Mouse (Mus musculus) MEL (cell line): Measurements from ENCODE around the gene Kctd10. TPM values are rescaled to one million over a fixed set of nuclear protein-coding genes. Genes with fewer than 3 reads are reported as not detected.

Experiments
- DNase-seq: peaks from one replicate; pipeline ENCODE4 v3.0.0; 2011; ENCODE audit warnings: low read depth, low spot score
- H3K27ac ChIP-seq: 2 replicates; pipeline ENCODE4 v1.5.1; 2012; ENCODE audit warnings: low read depth, mild to moderate bottlenecking, control low read depth, low read length, moderate library complexity; ENCODE audit not compliant: control insufficient read depth
- H3K27me3 ChIP-seq, 2 experiments: fragments of 150-350 bp in 1 of 2; sonication (generic) in 1 of 2; 2 replicates each; pipeline ENCODE4 v1.6.1; 2012; ENCODE audit warnings: low read length in 2 of 2, mild to moderate bottlenecking in 2 of 2, improper control_type of control experiment in 1 of 2, moderate library complexity in 1 of 2; ENCODE audit not compliant: insufficient read depth in 2 of 2, control insufficient read depth in 1 of 2
- H3K36me3 ChIP-seq, 2 experiments: 2 replicates each; pipeline ENCODE4 v1.6.1; 2012 to 2014; ENCODE audit warnings: low read length in 2 of 2, improper control_type of control experiment in 1 of 2, inconsistent platforms in 1 of 2, mild to moderate bottlenecking in 1 of 2; ENCODE audit not compliant: insufficient read depth in 2 of 2, control insufficient read depth in 1 of 2
- H3K4me1 ChIP-seq, 2 experiments: fragments of 150-350 bp in 1 of 2; sonication (generic) in 1 of 2; 2 replicates each; pipeline ENCODE4 v1.6.1; 2012; ENCODE audit warnings: low read length in 2 of 2, improper control_type of control experiment in 1 of 2, mild to moderate bottlenecking in 1 of 2; ENCODE audit not compliant: insufficient read depth in 2 of 2, control insufficient read depth in 1 of 2
- H3K4me3 ChIP-seq, 2 experiments: fragments of 150-350 bp in 1 of 2; sonication (generic) in 1 of 2; 2 replicates each; pipeline ENCODE4 v1.5.1; 2012; ENCODE audit warnings: low read depth in 2 of 2, low read length in 2 of 2, mild to moderate bottlenecking in 2 of 2, moderate library complexity in 2 of 2, control low read depth in 1 of 2, improper control_type of control experiment in 1 of 2; ENCODE audit not compliant: control insufficient read depth in 1 of 2, insufficient read depth in 1 of 2
- H3K79me2 ChIP-seq: 2 replicates; pipeline ENCODE4 v1.6.1; 2012; ENCODE audit warnings: mild to moderate bottlenecking, low read length, moderate library complexity; ENCODE audit not compliant: control insufficient read depth, poor library complexity, insufficient read depth
- H3K9ac ChIP-seq: 2 replicates; pipeline ENCODE4 v1.6.1; 2012; ENCODE audit warnings: low read depth, mild to moderate bottlenecking, control low read depth, low read length, moderate library complexity; ENCODE audit not compliant: control insufficient read depth, poor library complexity, severe bottlenecking
- H3K9me3 ChIP-seq: fragments of 150-350 bp; sonication (generic); replicated peaks from 2 replicates; pipeline ENCODE4 v1.6.1; 2012; ENCODE audit warnings: mild to moderate bottlenecking, low read length, improper control_type of control experiment, moderate library complexity; ENCODE audit not compliant: insufficient read depth
- BHLHE40 ChIP-seq: IDR thresholded peaks from 2 replicates; pipeline ENCODE4 v1.6.1; 2012; ENCODE audit warnings: low read depth, mild to moderate bottlenecking, inconsistent platforms, low read length, improper control_type of control experiment, borderline replicate concordance
- CHD1 ChIP-seq: IDR thresholded peaks from 2 replicates; pipeline ENCODE4 v1.6.1; 2012; ENCODE audit warnings: low read depth, mild to moderate bottlenecking, inconsistent platforms, low read length, improper control_type of control experiment
- CHD2 ChIP-seq: IDR thresholded peaks from 2 replicates; pipeline ENCODE4 v1.6.1; 2011; ENCODE audit warnings: low read length, improper control_type of control experiment
- CTCF ChIP-seq, 3 experiments: IDR thresholded peaks in 2 of 3; conservative IDR thresholded peaks in 1 of 3; 2 replicates each; pipeline ENCODE4 v1.5.1; 2011 to 2012; ENCODE audit warnings: low read length in 3 of 3, low read depth in 2 of 3, mild to moderate bottlenecking in 2 of 3, improper control_type of control experiment in 1 of 3, inconsistent platforms in 1 of 3, mixed read lengths in 1 of 3, moderate library complexity in 1 of 3; ENCODE audit not compliant: control insufficient read depth in 1 of 3, insufficient read depth in 1 of 3, poor library complexity in 1 of 3, severe bottlenecking in 1 of 3
- E2F4 ChIP-seq: IDR thresholded peaks from 2 replicates; pipeline ENCODE4 v1.6.1; 2011; ENCODE audit warnings: low read depth, low read length, improper control_type of control experiment, borderline replicate concordance
- GABPA ChIP-seq: IDR thresholded peaks from 2 replicates; pipeline ENCODE4 v1.6.1; 2012; ENCODE audit warnings: low read depth, mild to moderate bottlenecking, inconsistent platforms, low read length, improper control_type of control experiment, moderate library complexity
- GATA1 ChIP-seq: IDR thresholded peaks from 2 replicates; pipeline ENCODE4 v1.6.1; 2011; ENCODE audit warnings: low read depth, low read length, improper control_type of control experiment
- JUND ChIP-seq: IDR thresholded peaks from 2 replicates; pipeline ENCODE4 v1.6.1; 2011; ENCODE audit warnings: low read depth, mild to moderate bottlenecking, improper control_type of control experiment, low read length
- MAFK ChIP-seq: IDR thresholded peaks from 2 replicates; pipeline ENCODE4 v1.6.1; 2011; ENCODE audit warnings: low read depth, mild to moderate bottlenecking, low read length, improper control_type of control experiment, borderline replicate concordance
- MAX ChIP-seq: IDR thresholded peaks from 2 replicates; pipeline ENCODE4 v1.6.1; 2011; ENCODE audit warnings: low read length, improper control_type of control experiment
- MAZ ChIP-seq: IDR thresholded peaks from 2 replicates; pipeline ENCODE4 v1.6.1; 2012; ENCODE audit warnings: low read depth, mild to moderate bottlenecking, inconsistent platforms, low read length, improper control_type of control experiment
- MEF2A ChIP-seq: IDR thresholded peaks from 2 replicates; pipeline ENCODE4 v1.6.1; 2014; ENCODE audit warnings: low read depth, mild to moderate bottlenecking, inconsistent platforms, low read length, improper control_type of control experiment; ENCODE audit not compliant: poor library complexity, insufficient replicate concordance, severe bottlenecking; ENCODE audit errors: extremely low read depth
- MXI1 ChIP-seq: IDR thresholded peaks from 2 replicates; pipeline ENCODE4 v1.6.1; 2011; ENCODE audit warnings: mild to moderate bottlenecking, low read depth, low read length, improper control_type of control experiment
- MYB ChIP-seq: IDR thresholded peaks from 2 replicates; pipeline ENCODE4 v1.6.1; 2011; ENCODE audit warnings: mild to moderate bottlenecking, low read depth, low read length, improper control_type of control experiment
- NELFE ChIP-seq: IDR thresholded peaks from 2 replicates; pipeline ENCODE4 v1.6.1; 2011; ENCODE audit warnings: low read depth, low read length, improper control_type of control experiment
- NRF1 ChIP-seq: IDR thresholded peaks from 2 replicates; pipeline ENCODE4 v1.6.1; 2014; ENCODE audit warnings: low read depth, mild to moderate bottlenecking, inconsistent platforms, low read length, improper control_type of control experiment, moderate library complexity; ENCODE audit not compliant: poor library complexity, insufficient read depth, severe bottlenecking
- POLR2A ChIP-seq, 2 experiments: IDR thresholded peaks; 2 replicates each; pipeline ENCODE4 v1.6.1; 2011 to 2012; ENCODE audit warnings: low read length in 2 of 2, mild to moderate bottlenecking in 2 of 2, control low read depth in 1 of 2, improper control_type of control experiment in 1 of 2, low read depth in 1 of 2, moderate library complexity in 1 of 2; ENCODE audit not compliant: control insufficient read depth in 1 of 2, insufficient read depth in 1 of 2, poor library complexity in 1 of 2
- POLR2AphosphoS5 ChIP-seq: IDR thresholded peaks from 2 replicates; pipeline ENCODE4 v1.6.1; 2012; ENCODE audit warnings: low read depth, borderline replicate concordance, mild to moderate bottlenecking, inconsistent platforms, low read length, moderate library complexity, mixed read lengths
- RAD21 ChIP-seq: IDR thresholded peaks from 2 replicates; pipeline ENCODE4 v1.6.1; 2011; ENCODE audit warnings: mild to moderate bottlenecking, low read depth, low read length, improper control_type of control experiment
- RCOR1 ChIP-seq: IDR thresholded peaks from 2 replicates; pipeline ENCODE4 v1.6.1; 2012; ENCODE audit warnings: low read depth, mild to moderate bottlenecking, inconsistent platforms, low read length, improper control_type of control experiment
- SIN3A ChIP-seq: IDR thresholded peaks from 2 replicates; pipeline ENCODE4 v1.6.1; 2012; ENCODE audit warnings: low read length, improper control_type of control experiment, inconsistent platforms
- SMC3 ChIP-seq: IDR thresholded peaks from 2 replicates; pipeline ENCODE4 v1.6.1; 2011; ENCODE audit warnings: low read depth, low read length, improper control_type of control experiment
- TAL1 ChIP-seq: IDR thresholded peaks from 2 replicates; pipeline ENCODE4 v1.6.1; 2012; ENCODE audit warnings: mild to moderate bottlenecking, inconsistent platforms, low read length, moderate library complexity, mixed read lengths
- TBP ChIP-seq: IDR thresholded peaks from 2 replicates; pipeline ENCODE4 v1.8.0; 2011; ENCODE audit warnings: low read depth, low read length, improper control_type of control experiment
- UBTF ChIP-seq: IDR thresholded peaks from 2 replicates; pipeline ENCODE4 v1.6.1; 2012; ENCODE audit warnings: low read depth, mild to moderate bottlenecking, inconsistent platforms, low read length, improper control_type of control experiment, moderate library complexity, borderline replicate concordance; ENCODE audit not compliant: insufficient read depth
- USF1 ChIP-seq: IDR thresholded peaks from 2 replicates; pipeline ENCODE4 v1.6.1; 2014; ENCODE audit warnings: low read depth, mild to moderate bottlenecking, inconsistent platforms, low read length, improper control_type of control experiment, moderate library complexity
- ZC3H11A ChIP-seq: IDR thresholded peaks from 2 replicates; pipeline ENCODE4 v1.6.1; 2012; ENCODE audit warnings: low read depth, mild to moderate bottlenecking, inconsistent platforms, low read length, improper control_type of control experiment
- ZKSCAN1 ChIP-seq: IDR thresholded peaks from 2 replicates; pipeline ENCODE4 v1.6.1; 2012; ENCODE audit warnings: low read depth, mild to moderate bottlenecking, inconsistent platforms, low read length, improper control_type of control experiment, moderate library complexity
- ZNF384 ChIP-seq: IDR thresholded peaks from 2 replicates; pipeline ENCODE4 v1.6.1; 2012; ENCODE audit warnings: low read depth, mild to moderate bottlenecking, inconsistent platforms, low read length, improper control_type of control experiment
- polyA plus RNA-seq, 2 experiments: library from polyadenylated mRNA; stranded (reverse) in 1 of 2; unstranded in 1 of 2; fragments of >175 nt in 1 of 2; fragments of >200 nt in 1 of 2; gene quantifications; 2 replicates each; pipeline versions ENCODE4 v1.2.1 to v1.2.4; 2012; ENCODE audit warnings: low replicate concordance in 2 of 2, low read depth in 1 of 2; ENCODE audit not compliant: insufficient read length in 2 of 2, insufficient read depth in 1 of 2, missing spikeins in 1 of 2
- total RNA-seq: library from RNA; depleted of rRNA; stranded (reverse); fragments of 300-350 nt; gene quantifications from 2 replicates; pipeline ENCODE4 v1.2.3, GENCODE M21; 2012

Kctd10 gene
- total and polyA plus RNA-seq, 3 experiments, result 42.2 to 47.8 TPM; not detected in 1

DNA sequence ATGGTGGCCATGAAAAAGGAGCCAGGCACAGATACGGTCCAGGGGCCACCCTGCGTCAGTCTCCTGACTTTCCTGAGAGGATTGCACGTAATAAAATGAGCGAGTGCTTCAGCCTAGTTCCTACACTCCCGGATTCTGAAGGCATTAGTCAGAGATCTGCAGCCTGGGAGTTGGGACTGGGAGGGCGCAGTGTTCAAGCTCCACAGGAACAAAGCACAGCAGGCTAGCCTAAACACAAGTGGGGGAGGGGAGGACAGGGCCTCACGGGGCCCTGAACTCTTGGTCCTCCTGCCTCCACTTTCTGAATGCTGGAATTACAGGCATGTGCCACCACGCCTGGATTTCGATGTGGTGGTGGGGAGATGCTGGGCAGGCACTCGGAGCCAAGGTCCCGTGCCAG lies 7.7 kb downstream of the Kctd10 start:
- Histone ChIP-seq H3K27me3 (no peaks in the 10 kb centered on the region), H3K4me3 (no peak overlapping the region), H3K79me2 (peaks cover 6% of the 10 kb centered on the region; the same call in 1 of the 2 replicates), H3K27ac (no peak overlapping the region), H3K36me3 (peaks cover 3 to 34% of the 10 kb centered on the region in 2 experiments; a peak in 3 of 4 replicates), H3K9me3 (no peaks in the 10 kb centered on the region), H3K4me1 (peaks cover 20 to 50% of the 10 kb centered on the region in 2 experiments), H3K9ac (no peak overlapping the region)
- no peak for DNase-seq
- TF ChIP-seq MAX (no peak), RAD21 (no peak), CHD2 (no peak), MXI1 (no peak), NELFE (no peak), SMC3 (no peak), MYB (no peak), CTCF (IDR thresholded peaks at IDR 0.05 in 2 of 3, conservative IDR thresholded peaks at IDR 0.05 in 1 of 3; ENCODE audit: control insufficient read depth in 1 of 3, insufficient read depth in 1 of 3, low read depth in 2 of 3, low read length in 3 of 3, poor library complexity in 1 of 3, severe bottlenecking in 1 of 3) (no peak), CHD1 (no peak), BHLHE40 (no peak), ZKSCAN1 (no peak), TBP (no peak), TAL1 (no peak), RCOR1 (no peak), GATA1 (no peak), JUND (no peak), ZNF384 (no peak), USF1 (no peak)

- Histone ChIP-seq H3K27me3 (no peaks in the 10 kb centered on the region), H3K9ac (no peak overlapping the region), H3K4me3 (no peak overlapping the region), H3K36me3 (peaks cover 4 to 31% of the 10 kb centered on the region in 2 experiments; a peak in 3 of 4 replicates), H3K27ac (peak overlapping the region; percentile 43), H3K9me3 (no peaks in the 10 kb centered on the region), H3K79me2 (peaks cover under 1% of the 10 kb centered on the region; the same call in 1 of the 2 replicates), H3K4me1 (peaks cover 16 to 45% of the 10 kb centered on the region in 2 experiments)
- no peak for TF ChIP-seq MXI1
- TF ChIP-seq SIN3A, result no peak
- TF ChIP-seq POLR2AphosphoS5, result no peak
- no peak for TF ChIP-seq MAFK
- TF ChIP-seq MEF2A, result no peak
- TF ChIP-seq MAZ, result no peak
- no peak for TF ChIP-seq CTCF (IDR thresholded peaks at IDR 0.05 in 2 of 3, conservative IDR thresholded peaks at IDR 0.05 in 1 of 3; ENCODE audit: control insufficient read depth in 1 of 3, insufficient read depth in 1 of 3, low read depth in 2 of 3, low read length in 3 of 3, poor library complexity in 1 of 3, severe bottlenecking in 1 of 3)
- TF ChIP-seq BHLHE40, result no peak
- TF ChIP-seq UBTF, result no peak
- TF ChIP-seq NRF1, result no peak
- TF ChIP-seq ZNF384, result no peak
- no peak for TF ChIP-seq ZC3H11A
- no peak for TF ChIP-seq POLR2A (IDR thresholded peaks at IDR 0.05; ENCODE audit: control insufficient read depth in 1 of 2, insufficient read depth in 1 of 2, low read depth in 1 of 2, low read length in 2 of 2, poor library complexity in 1 of 2)
- TF ChIP-seq ZKSCAN1, result no peak
- TF ChIP-seq E2F4, result no peak
- TF ChIP-seq GABPA, result no peak
- no peak for TF ChIP-seq USF1
- peak; percentile 14 for DNase-seq
Measured at GRCm38 (mm10) chr5:114371731-114372473, 8.4 kb downstream of the Kctd10 start.
